Mouse (Mus musculus): ENCODE data around the gene Cep112. TPM values are rescaled to one million over a fixed set of nuclear protein-coding genes. Genes with fewer than 3 reads are reported as not detected.
"Not testable (repeated sequence)": the region's sequence is repeated elsewhere in the genome, so short reads cannot be mapped to it uniquely, and the experiment has no call there.

The Cep112 gene
- polyA plus RNA-seq, 1 experiment from 2014 or later: 14.4 TPM

DNA sequence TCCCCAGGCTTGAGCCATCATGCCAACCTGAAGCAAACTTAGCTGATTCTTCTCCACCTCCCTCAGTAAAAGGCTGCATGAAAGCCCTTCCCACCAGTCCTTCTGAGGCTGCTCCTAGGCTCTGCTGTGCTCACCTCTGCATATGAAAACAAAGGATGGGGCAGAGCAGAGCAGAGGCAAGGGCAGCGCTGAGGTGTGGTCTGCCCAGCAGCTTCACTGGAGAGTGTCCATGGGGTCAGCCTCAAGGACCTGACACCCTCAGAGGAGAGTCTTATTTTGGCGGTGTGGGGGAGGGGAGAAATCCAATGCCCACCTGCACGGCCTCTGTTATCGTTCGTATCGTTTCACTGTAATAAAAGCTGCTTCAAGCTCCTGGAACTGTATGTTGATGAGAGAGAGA, 432.3 kb downstream of the Cep112 start:
- peaks cover 20% of the 10 kb centered on the region; the same call in 1 of the 2 replicates for H3K4me1 ChIP-seq
- H3K9ac ChIP-seq: no peak overlapping the region
- H3K9me3 ChIP-seq (replicated peaks): no peaks in the 10 kb centered on the region
- H3K27ac ChIP-seq (replicated peaks): no peak overlapping the region
- ATAC-seq (ENCODE audit: insufficient number of reproducible peaks, low FRiP score, low TSS enrichment, low read depth): no peak
- H3K4me3 ChIP-seq (replicated peaks): no peak overlapping the region
- H3K36me3 ChIP-seq: no peaks in the 10 kb centered on the region
- H3K27me3 ChIP-seq: no peaks in the 10 kb centered on the region
- no peak overlapping the region for H3K4me2 ChIP-seq (replicated peaks)
- 52% methylated on average over 6 of the region's 6 CpGs for WGBS

DNA sequence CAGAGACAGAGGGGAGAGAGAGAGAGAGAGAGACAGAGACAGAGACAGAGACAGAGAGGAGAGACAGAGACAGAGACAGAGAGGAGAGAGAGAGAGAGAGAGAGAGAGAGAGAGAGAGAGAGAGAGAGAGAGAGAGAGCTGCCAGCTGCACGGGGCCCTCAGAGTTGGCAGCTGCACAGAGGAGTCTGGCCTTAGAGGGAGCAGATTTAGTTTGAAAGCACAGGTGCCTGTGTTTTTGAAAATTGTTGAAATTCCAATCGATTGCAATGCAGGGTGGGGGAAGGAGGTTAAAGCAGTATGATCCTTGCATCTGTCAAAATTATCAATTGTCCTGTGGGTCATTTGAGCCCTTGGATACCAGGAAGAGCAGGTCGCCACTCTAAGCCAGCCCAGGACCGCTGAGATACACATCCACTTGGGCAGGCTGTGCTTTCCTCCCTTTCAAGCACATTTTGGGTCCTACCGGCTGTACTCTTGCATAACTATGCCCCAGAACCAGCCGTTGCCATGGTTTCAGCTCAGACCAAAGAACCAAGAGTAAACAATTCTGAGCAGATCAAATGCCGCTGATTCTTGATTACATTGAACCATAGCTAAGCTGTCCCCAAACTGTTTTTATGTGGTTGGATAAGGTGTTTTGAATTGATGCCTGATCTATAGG, 432.8 kb downstream of the Cep112 start:
- Histone ChIP-seq H3K4me2 (replicated peaks) (no peak overlapping the region), H3K4me1 (peaks cover 20% of the 10 kb centered on the region; the same call in 1 of the 2 replicates), H3K36me3 (no peaks in the 10 kb centered on the region), H3K4me3 (replicated peaks) (no peak overlapping the region), H3K9me3 (replicated peaks) (no peaks in the 10 kb centered on the region), H3K27ac (replicated peaks) (0 out of 2 replicates have a peak overlapping the region, but pooled peaks have one; percentile 55), H3K27me3 (no peaks in the 10 kb centered on the region), H3K9ac (no peak overlapping the region)
- WGBS: 33% methylated on average over 7 of the region's 7 CpGs
- ATAC-seq (ENCODE audit: insufficient number of reproducible peaks, low FRiP score, low TSS enrichment, low read depth): no peak; the same call in 1 of the 2 replicates

DNA sequence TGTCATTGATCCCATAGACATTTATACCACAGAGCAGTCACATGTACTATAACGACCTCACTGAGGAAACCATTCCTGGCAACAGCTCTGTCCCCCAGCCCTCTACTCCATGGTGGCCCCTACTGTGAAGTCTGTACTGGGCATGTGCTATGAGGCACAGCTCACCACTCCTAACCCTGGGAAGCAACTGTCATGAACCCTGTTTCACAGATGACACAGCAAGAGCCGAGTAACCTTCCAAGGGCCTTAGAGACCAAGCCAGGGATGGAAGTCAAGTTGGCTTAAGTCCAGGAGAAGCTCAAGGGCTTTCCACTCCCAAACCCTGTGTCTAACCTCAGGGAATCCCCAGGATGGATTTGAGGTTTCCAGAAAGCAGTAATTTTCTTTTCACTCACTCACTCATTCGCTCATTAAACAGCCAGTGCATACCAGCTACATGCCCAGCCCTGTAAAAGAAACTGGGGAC, 433.4 kb downstream of the Cep112 start:
- Histone ChIP-seq H3K4me3 (replicated peaks) (no peak overlapping the region), H3K27ac (replicated peaks) (no peak overlapping the region), H3K27me3 (no peaks in the 10 kb centered on the region), H3K4me1 (peaks cover 20% of the 10 kb centered on the region; the same call in 1 of the 2 replicates), H3K9ac (no peak overlapping the region), H3K36me3 (no peaks in the 10 kb centered on the region), H3K4me2 (replicated peaks) (no peak overlapping the region), H3K9me3 (replicated peaks) (no peaks in the 10 kb centered on the region)
- WGBS: 58% methylated on average over 3 of the region's 3 CpGs
- peak; percentile 73 for ATAC-seq (ENCODE audit: insufficient number of reproducible peaks, low FRiP score, low TSS enrichment, low read depth)

DNA sequence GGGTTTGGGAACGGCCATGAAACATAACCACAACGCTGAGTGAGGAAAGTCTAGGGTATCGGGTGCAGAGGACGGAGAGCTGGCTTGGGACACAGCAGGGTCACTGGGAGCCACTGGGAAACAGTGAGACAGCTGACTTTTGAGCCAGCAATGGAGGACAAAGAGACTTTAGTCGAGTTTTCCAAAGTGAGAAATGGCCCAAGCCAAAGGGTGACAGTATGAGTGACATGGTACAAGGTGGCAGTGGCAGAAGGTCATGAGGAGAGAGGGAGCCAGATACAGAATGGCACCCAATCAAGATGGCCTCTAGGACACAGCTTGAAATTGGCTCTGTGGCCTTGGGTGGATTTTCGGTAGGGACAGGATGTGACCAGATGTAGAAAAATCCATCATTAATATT, 433.9 kb downstream of the Cep112 start:
- Histone ChIP-seq H3K27me3 (no peaks in the 10 kb centered on the region), H3K4me1 (peaks cover 20% of the 10 kb centered on the region; the same call in 1 of the 2 replicates), H3K27ac (replicated peaks) (no peak overlapping the region), H3K4me2 (replicated peaks) (no peak overlapping the region), H3K36me3 (no peaks in the 10 kb centered on the region), H3K9ac (no peak overlapping the region), H3K9me3 (replicated peaks) (no peaks in the 10 kb centered on the region), H3K4me3 (replicated peaks) (no peak overlapping the region)
- ATAC-seq (ENCODE audit: insufficient number of reproducible peaks, low FRiP score, low TSS enrichment, low read depth): no peak
- 59% methylated on average over 6 of the region's 6 CpGs for WGBS

DNA sequence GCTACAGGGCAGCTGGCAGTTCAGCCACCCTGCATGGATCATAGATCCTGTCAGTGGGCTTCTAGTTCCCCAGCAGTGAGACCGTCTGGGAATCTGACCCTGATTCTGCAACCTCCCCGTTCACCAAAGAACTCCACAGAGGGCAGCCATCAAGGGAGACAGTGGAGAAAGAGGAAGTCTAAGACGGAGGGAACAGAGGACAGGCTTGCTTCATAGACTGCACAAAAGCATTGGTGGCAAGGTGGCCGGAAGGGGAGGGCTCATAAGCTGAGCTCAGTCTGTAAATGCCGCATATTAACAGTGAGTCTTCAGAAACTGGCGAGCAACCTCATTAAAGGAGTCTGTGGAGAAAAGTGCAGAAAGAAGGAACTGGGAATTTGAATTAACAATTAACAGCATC, 437.4 kb downstream of the Cep112 start:
- Histone ChIP-seq H3K27ac (replicated peaks) (no peak overlapping the region), H3K4me3 (replicated peaks) (no peak overlapping the region), H3K4me1 (peaks cover 15% of the 10 kb centered on the region; the same call in 1 of the 2 replicates), H3K9me3 (replicated peaks) (no peaks in the 10 kb centered on the region), H3K36me3 (no peaks in the 10 kb centered on the region), H3K4me2 (replicated peaks) (no peak overlapping the region), H3K9ac (no peak overlapping the region), H3K27me3 (no peaks in the 10 kb centered on the region)
- no peak for ATAC-seq (ENCODE audit: insufficient number of reproducible peaks, low FRiP score, low TSS enrichment, low read depth)
- 75% methylated on average over 6 of the region's 6 CpGs for WGBS

DNA sequence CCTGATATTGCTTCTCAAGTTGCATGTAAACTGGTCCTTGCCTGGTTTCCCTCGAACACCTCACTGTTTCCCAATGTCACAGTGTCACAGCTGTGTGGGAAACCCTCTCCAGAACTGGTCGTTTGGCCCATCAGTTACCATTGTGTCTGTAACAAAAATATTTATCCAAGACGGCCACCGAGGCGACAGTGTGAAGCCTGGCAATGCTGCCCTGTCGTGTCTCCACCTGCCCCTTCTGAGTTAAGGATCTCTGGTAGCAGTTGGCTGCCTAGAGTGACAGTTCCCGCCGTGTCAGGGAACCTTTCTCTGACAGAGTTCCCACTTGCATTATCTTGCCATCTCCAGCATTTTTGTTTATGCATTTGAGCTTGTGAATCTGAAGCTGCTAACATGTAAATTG, 440.8 kb downstream of the Cep112 start:
- 49% methylated on average over 8 of the region's 8 CpGs for WGBS
- Histone ChIP-seq H3K27ac (replicated peaks) (no peak overlapping the region), H3K4me2 (replicated peaks) (no peak overlapping the region), H3K36me3 (no peaks in the 10 kb centered on the region), H3K4me3 (replicated peaks) (no peak overlapping the region), H3K9ac (no peak overlapping the region), H3K27me3 (no peaks in the 10 kb centered on the region), H3K4me1 (no peaks in the 10 kb centered on the region), H3K9me3 (replicated peaks) (no peaks in the 10 kb centered on the region)
- no peak for ATAC-seq (ENCODE audit: insufficient number of reproducible peaks, low FRiP score, low TSS enrichment, low read depth)

DNA sequence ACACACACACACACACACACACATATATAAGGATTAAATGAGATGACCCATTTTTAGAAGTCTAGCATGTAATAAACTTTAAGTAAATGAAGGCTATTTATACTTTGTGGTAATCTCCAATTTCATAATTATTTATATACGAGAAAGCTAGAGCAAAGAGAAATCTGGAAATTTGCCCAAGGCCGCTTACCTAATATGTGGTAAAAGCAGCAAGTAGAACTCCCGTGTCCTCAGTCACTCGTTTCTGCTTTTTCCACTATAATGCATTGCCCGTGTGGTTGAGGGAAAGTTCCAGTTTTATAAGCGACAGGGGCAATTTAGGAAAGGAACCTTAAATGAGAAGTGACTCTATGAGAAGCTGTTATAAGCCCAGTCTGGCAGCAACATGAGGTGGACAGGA, 442.5 kb downstream of the Cep112 start:
- ATAC-seq (ENCODE audit: insufficient number of reproducible peaks, low FRiP score, low TSS enrichment, low read depth): no peak
- Histone ChIP-seq H3K4me2 (replicated peaks) (no peak overlapping the region), H3K9ac (no peak overlapping the region), H3K9me3 (replicated peaks) (no peaks in the 10 kb centered on the region), H3K4me1 (no peaks in the 10 kb centered on the region), H3K36me3 (no peaks in the 10 kb centered on the region), H3K27me3 (no peaks in the 10 kb centered on the region), H3K27ac (replicated peaks) (no peak overlapping the region), H3K4me3 (replicated peaks) (no peak overlapping the region)
- WGBS: 51% methylated on average over 6 of the region's 6 CpGs

DNA sequence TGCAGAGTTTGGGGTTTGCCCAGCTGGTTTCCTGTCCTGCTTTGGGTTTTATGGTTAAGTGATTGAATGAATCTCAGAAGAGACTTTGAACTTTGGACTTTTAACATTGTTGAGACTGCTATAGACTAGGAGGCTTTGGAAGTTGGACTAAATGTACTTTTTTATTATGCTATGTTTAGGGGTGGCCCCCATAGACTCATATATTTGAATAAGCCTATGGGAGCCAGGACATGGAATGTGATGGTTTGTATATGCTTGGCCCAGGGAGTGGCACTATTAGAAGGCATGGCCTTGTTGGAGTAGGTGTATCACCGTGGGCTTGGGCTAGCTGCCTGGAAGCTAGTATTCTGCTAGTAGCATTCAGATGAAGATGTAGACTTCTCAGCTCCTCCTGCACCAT, 446.3 kb downstream of the Cep112 start:
- H3K9me3 ChIP-seq (replicated peaks): not testable (repeated sequence)

DNA sequence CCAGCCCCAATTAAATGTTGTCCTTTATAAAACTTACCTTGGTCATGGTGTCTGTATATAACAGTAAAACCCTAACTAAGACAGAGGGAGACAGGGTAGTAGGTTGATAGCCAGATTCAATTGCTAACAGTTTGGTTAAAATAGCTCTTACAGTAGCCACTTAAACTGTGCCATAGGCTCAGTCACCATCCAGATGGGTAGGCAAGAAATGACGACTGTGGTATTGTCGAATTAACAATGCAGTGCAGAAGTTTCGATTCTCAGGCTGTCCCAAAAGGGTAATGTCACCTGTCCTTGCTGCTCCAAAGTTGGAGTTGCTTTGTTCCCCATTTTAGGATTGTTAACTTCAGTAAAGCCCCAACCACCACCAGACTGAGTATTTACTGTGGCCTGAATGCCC, 446.8 kb downstream of the Cep112 start:
- no peaks in the 10 kb centered on the region for H3K27me3 ChIP-seq
- H3K36me3 ChIP-seq: no peaks in the 10 kb centered on the region
- no peak overlapping the region for H3K4me3 ChIP-seq (replicated peaks)
- H3K4me1 ChIP-seq: no peaks in the 10 kb centered on the region
- no peaks in the 10 kb centered on the region for H3K9me3 ChIP-seq (replicated peaks)
- no peak for ATAC-seq (ENCODE audit: insufficient number of reproducible peaks, low FRiP score, low TSS enrichment, low read depth)
- WGBS: 93% methylated on average over 3 of the region's 3 CpGs
- no peak overlapping the region for H3K4me2 ChIP-seq (replicated peaks)
- H3K9ac ChIP-seq: no peak overlapping the region
- no peak overlapping the region for H3K27ac ChIP-seq (replicated peaks)

More for the DNA sequence above, 446.3 kb downstream of the Cep112 start:
- not testable (repeated sequence) for ATAC-seq (ENCODE audit: insufficient number of reproducible peaks, low FRiP score, low TSS enrichment, low read depth); H3K36me3 ChIP-seq; H3K4me2 ChIP-seq (replicated peaks); H3K27ac ChIP-seq (replicated peaks); H3K27me3 ChIP-seq; H3K4me1 ChIP-seq; H3K9ac ChIP-seq; H3K4me3 ChIP-seq (replicated peaks)
- 74% methylated on average over 1 of the region's 1 CpGs for WGBS

DNA sequence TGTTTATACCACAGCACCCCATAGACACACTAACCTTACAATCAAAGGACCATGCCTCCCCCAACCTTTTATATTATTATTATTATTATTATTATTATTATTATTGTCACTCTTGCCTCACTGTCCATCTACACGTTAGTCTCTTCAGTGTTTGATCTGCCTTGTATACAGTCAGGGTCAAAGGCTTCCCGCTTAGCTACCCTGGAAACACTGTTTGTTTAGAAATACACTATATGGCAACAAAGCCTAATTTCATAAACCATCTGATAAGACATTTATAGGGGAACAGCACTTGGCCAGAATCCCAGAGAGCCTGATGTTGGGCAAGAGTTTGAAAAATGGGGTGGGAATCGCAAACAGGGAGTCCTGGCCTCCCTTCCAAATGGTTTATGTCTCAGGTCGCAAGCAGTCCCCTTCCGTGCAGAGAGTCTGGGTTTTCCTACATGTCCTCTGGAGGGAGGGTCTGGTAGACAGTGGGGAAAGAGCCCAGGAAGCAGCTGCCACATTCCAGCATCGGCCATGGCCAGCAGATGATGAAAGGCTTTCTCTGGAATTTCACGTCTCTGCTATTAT, 451.7 kb downstream of the Cep112 start:
- H3K27me3 ChIP-seq: no peaks in the 10 kb centered on the region
- H3K27ac ChIP-seq (replicated peaks): no peak overlapping the region
- ATAC-seq (ENCODE audit: insufficient number of reproducible peaks, low FRiP score, low TSS enrichment, low read depth): no peak
- H3K9me3 ChIP-seq (replicated peaks): no peaks in the 10 kb centered on the region
- no peak overlapping the region for H3K4me2 ChIP-seq (replicated peaks)
- no peak overlapping the region for H3K4me3 ChIP-seq (replicated peaks)
- H3K36me3 ChIP-seq: no peaks in the 10 kb centered on the region
- no peaks in the 10 kb centered on the region for H3K4me1 ChIP-seq
- H3K9ac ChIP-seq: no peak overlapping the region
- WGBS: 59% methylated on average over 7 of the region's 7 CpGs

DNA sequence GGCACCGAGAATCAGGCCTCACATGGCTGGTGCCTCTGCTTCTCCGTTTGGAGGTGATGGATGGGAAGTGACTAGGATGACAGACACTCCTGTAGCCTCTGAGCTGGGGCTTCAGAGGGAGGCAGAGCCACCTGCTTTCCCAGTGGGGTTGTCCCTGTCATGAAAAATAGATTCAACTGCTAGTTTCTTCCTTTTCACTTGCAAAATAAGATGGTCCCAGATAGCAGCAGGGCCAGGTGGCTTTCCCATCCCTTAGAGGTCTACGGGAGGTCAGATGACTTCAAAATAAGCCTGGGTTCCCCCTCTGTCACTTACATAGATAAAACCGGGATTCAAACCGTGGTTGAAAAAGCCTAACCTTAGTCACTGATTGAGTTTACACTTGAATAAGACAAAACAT, 452.5 kb downstream of the Cep112 start:
- no peak overlapping the region for H3K4me2 ChIP-seq (replicated peaks)
- H3K4me3 ChIP-seq (replicated peaks): no peak overlapping the region
- no peaks in the 10 kb centered on the region for H3K9me3 ChIP-seq (replicated peaks)
- no peaks in the 10 kb centered on the region for H3K27me3 ChIP-seq
- H3K9ac ChIP-seq: no peak overlapping the region
- no peaks in the 10 kb centered on the region for H3K36me3 ChIP-seq
- ATAC-seq (ENCODE audit: insufficient number of reproducible peaks, low FRiP score, low TSS enrichment, low read depth): no peak
- H3K27ac ChIP-seq (replicated peaks): no peak overlapping the region
- 74% methylated on average over 5 of the region's 5 CpGs for WGBS
- no peaks in the 10 kb centered on the region for H3K4me1 ChIP-seq

DNA sequence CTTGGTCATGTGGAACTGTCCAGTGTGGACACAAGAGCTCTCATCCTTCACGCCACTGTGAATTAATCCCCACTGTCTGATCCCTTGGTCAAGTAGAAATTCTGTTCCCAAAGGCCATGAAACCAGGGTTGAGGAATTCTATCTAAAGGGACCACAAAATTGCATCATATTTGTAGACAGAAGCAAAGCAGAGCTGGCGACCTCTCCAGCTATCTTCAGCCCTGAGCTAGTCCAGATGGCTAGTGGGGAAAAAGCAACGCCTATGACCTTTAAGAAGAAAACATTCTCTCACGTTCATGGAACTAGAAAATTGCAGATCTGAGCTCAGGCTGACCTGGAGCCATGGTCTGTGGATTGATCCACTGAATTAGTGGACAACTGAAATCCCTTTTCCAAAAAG, 455.6 kb downstream of the Cep112 start:
- Histone ChIP-seq H3K4me2 (replicated peaks) (no peak overlapping the region), H3K4me1 (0 out of 2 replicates have a peak, but pooled peaks cover 4% of the 10 kb centered on the region), H3K9me3 (replicated peaks) (no peaks in the 10 kb centered on the region), H3K9ac (no peak overlapping the region), H3K36me3 (no peaks in the 10 kb centered on the region), H3K27me3 (no peaks in the 10 kb centered on the region), H3K27ac (replicated peaks) (no peak overlapping the region), H3K4me3 (replicated peaks) (no peak overlapping the region)
- ATAC-seq (ENCODE audit: insufficient number of reproducible peaks, low FRiP score, low TSS enrichment, low read depth): no peak
- WGBS: 77% methylated on average over 4 of the region's 4 CpGs
